Mouse (Mus musculus) ES-E14 (cell line): ENCODE measurements around the gene 1810046K07Rik.

ENCODE experiments used
- CHD2 ChIP-seq: IDR thresholded peaks from 2 replicates; pipeline ENCODE4 v1.6.1; 2014; ENCODE audit warnings: mild to moderate bottlenecking, low read depth, low read length, inconsistent platforms
- MAFK ChIP-seq: IDR thresholded peaks from 2 replicates; pipeline ENCODE4 v1.6.1; 2014; ENCODE audit warnings: mild to moderate bottlenecking, low read depth, low read length, inconsistent platforms; ENCODE audit not compliant: insufficient read depth
- ZC3H11A ChIP-seq: IDR thresholded peaks from 2 replicates; pipeline ENCODE4 v1.6.1; 2012; ENCODE audit warnings: low read depth, mild to moderate bottlenecking, inconsistent platforms, low read length, borderline replicate concordance
- ZNF384 ChIP-seq: IDR thresholded peaks from 2 replicates; pipeline ENCODE4 v1.6.1; 2012; ENCODE audit warnings: low read depth, low read length, inconsistent platforms

GRCm38 (mm10) chr9:51274678-51275077 lies 54.0 kb downstream of the 1810046K07Rik start:
- no peak for TF ChIP-seq MAFK
- no peak for TF ChIP-seq ZNF384
- TF ChIP-seq ZC3H11A: no peak
- no peak for TF ChIP-seq CHD2
